In genomic region chr6:83166243-83166630, GRCm38 (mm10) we compare ENCODE assay signal across 8 mouse cellular contexts. TPM values are rescaled to one million over a fixed set of nuclear protein-coding genes. Genes with fewer than 3 reads are reported as not detected.
DNase-seq lines count a peak whose midpoint lies in the region; ATAC-seq and TF ChIP-seq lines count a peak whose summit lies in the region.

No protein-coding gene starts in this region.

- WGBS in heart, postnatal 0 days, result under 1% methylated on average over 12 of the region's 12 CpGs
- under 1% methylated on average over 12 of the region's 12 CpGs for WGBS in forebrain, embryonic 10.5 days
- under 1% methylated on average over 12 of the region's 12 CpGs for WGBS in liver, embryonic 13.5 days (ENCODE audit: insufficient replicate concordance)
- 1% methylated on average over 12 of the region's 12 CpGs for WGBS in stomach, postnatal 0 days

- peak overlapping the region; percentile 91 for H3K9ac ChIP-seq in heart, postnatal 0 days (replicated peaks; ENCODE audit: low read depth, low read length)
- H3K9ac ChIP-seq in ES-E14 (ENCODE audit: insufficient read depth, low read depth, low read length, poor library complexity, severe bottlenecking), result peak overlapping the region; percentile 88
- H3K9ac ChIP-seq in liver, embryonic 13.5 days, result peak overlapping the region; percentile 91
- peak overlapping the region; percentile 89 for H3K9ac ChIP-seq in stomach, postnatal 0 days (ENCODE audit: low read length)

- H3K4me1 ChIP-seq in heart, postnatal 0 days (ENCODE audit: control insufficient read depth, insufficient read depth), result peaks cover 21% of the 10 kb centered on the region
- H3K4me1 ChIP-seq in ES-E14 (ENCODE audit: control insufficient read depth in 2 of 2, insufficient read depth in 2 of 2, low read length in 2 of 2, poor library complexity in 1 of 2), result no peaks in the 10 kb centered on the region
- peaks cover 41% of the 10 kb centered on the region for H3K4me1 ChIP-seq in forebrain, embryonic 10.5 days
- peaks cover 48% of the 10 kb centered on the region for H3K4me1 ChIP-seq in liver, embryonic 13.5 days (replicated peaks)
- H3K4me1 ChIP-seq in stomach, postnatal 0 days (replicated peaks; ENCODE audit: control insufficient read depth, insufficient read depth), result peaks cover 5% of the 10 kb centered on the region

- TF ChIP-seq EP300 in heart, postnatal 0 days (IDR thresholded peaks at IDR 0.05; ENCODE audit: low read depth), result no peak
- TF ChIP-seq EP300 in stomach, postnatal 0 days (optimal IDR thresholded peaks at IDR 0.05), result no peak

- H3K36me3 ChIP-seq in heart, postnatal 0 days (replicated peaks; ENCODE audit: control insufficient read depth, insufficient read depth, low read length), result no peaks in the 10 kb centered on the region
- no peaks in the 10 kb centered on the region for H3K36me3 ChIP-seq in ES-E14 (ENCODE audit: control insufficient read depth, insufficient read depth, low read length, poor library complexity, severe bottlenecking)
- no peaks in the 10 kb centered on the region for H3K36me3 ChIP-seq in forebrain, embryonic 10.5 days (replicated peaks)
- no peaks in the 10 kb centered on the region for H3K36me3 ChIP-seq in liver, embryonic 13.5 days
- no peaks in the 10 kb centered on the region for H3K36me3 ChIP-seq in stomach, postnatal 0 days (ENCODE audit: control insufficient read depth, insufficient read depth, low read length)

- H3K4me3 ChIP-seq in heart, postnatal 0 days (ENCODE audit: low read depth, low read length), result peak overlapping the region; percentile 93
- H3K4me3 ChIP-seq in ES-E14 (ENCODE audit: insufficient read depth in 1 of 2, low read depth in 1 of 2, low read length in 2 of 2, poor library complexity in 1 of 2, severe bottlenecking in 1 of 2), result peak overlapping the region; percentile 58 to 90
- H3K4me3 ChIP-seq in forebrain, embryonic 10.5 days, result peak overlapping the region; percentile 94
- H3K4me3 ChIP-seq in liver, embryonic 13.5 days (replicated peaks), result peak overlapping the region; percentile 80
- H3K4me3 ChIP-seq in stomach, postnatal 0 days (ENCODE audit: low read depth, low read length), result peak overlapping the region; percentile 94

- peak; percentile 8; the same call in 1 of the 2 replicates for ATAC-seq in heart, postnatal 0 days (ENCODE audit: insufficient read depth, low read depth)
- 0 out of 2 replicates have a peak, but pooled peaks have one; percentile 1 for ATAC-seq in liver, embryonic 13.5 days (ENCODE audit: low read depth)
- ATAC-seq in stomach, postnatal 0 days (ENCODE audit: low FRiP score, low TSS enrichment), result no peak

- peak overlapping the region; percentile 73 for H3K27ac ChIP-seq in heart, postnatal 0 days (ENCODE audit: low read depth)
- no peak overlapping the region for H3K27ac ChIP-seq in ES-E14 (ENCODE audit: insufficient read depth, low read depth, low read length, poor library complexity, severe bottlenecking)
- peak overlapping the region; percentile 99 for H3K27ac ChIP-seq in forebrain, embryonic 10.5 days
- H3K27ac ChIP-seq in liver, embryonic 13.5 days, result peak overlapping the region; percentile 80
- H3K27ac ChIP-seq in stomach, postnatal 0 days (replicated peaks), result peak overlapping the region; percentile 81

- peak; percentile 55 for DNase-seq in heart, postnatal 0 days (ENCODE audit: low spot score)
- DNase-seq in heart, postnatal 25 days (ENCODE audit: low spot score), result no peak
- DNase-seq in ES-E14 (ENCODE audit: low read depth, low spot score), result no peak
- DNase-seq in forebrain, embryonic 10.5 days (ENCODE audit: extremely low spot score, low spot score), result peak; percentile 41
- no peak for DNase-seq in liver, embryonic 13.5 days
- DNase-seq in stomach, postnatal 0 days (ENCODE audit: low spot score), result peak; percentile 29
- no peak for DNase-seq in adrenal gland, adult (ENCODE audit: inconsistent age in 2 of 2, low spot score in 1 of 2)
- no peak for DNase-seq in right cerebral cortex, postnatal 14 days

- no peaks in the 10 kb centered on the region for H3K9me3 ChIP-seq in heart, postnatal 0 days (replicated peaks; ENCODE audit: control insufficient read depth, low read length)
- no peaks in the 10 kb centered on the region for H3K9me3 ChIP-seq in ES-E14 (ENCODE audit: control insufficient read depth, insufficient read depth, low read depth, low read length)
- no peaks in the 10 kb centered on the region for H3K9me3 ChIP-seq in forebrain, embryonic 10.5 days
- no peaks in the 10 kb centered on the region for H3K9me3 ChIP-seq in liver, embryonic 13.5 days (replicated peaks)
- H3K9me3 ChIP-seq in stomach, postnatal 0 days (ENCODE audit: control insufficient read depth, low read length), result no peaks in the 10 kb centered on the region

- peaks cover 15% of the 10 kb centered on the region for H3K27me3 ChIP-seq in heart, postnatal 0 days (ENCODE audit: control insufficient read depth, insufficient read depth, low read length)
- H3K27me3 ChIP-seq in forebrain, embryonic 10.5 days (ENCODE audit: poor library complexity, severe bottlenecking), result peaks cover 22% of the 10 kb centered on the region
- peaks cover 23% of the 10 kb centered on the region for H3K27me3 ChIP-seq in liver, embryonic 13.5 days
- peaks cover 11% of the 10 kb centered on the region; the same call in 1 of the 2 replicates for H3K27me3 ChIP-seq in stomach, postnatal 0 days (ENCODE audit: control insufficient read depth, insufficient read depth, low read length)

- TF ChIP-seq CTCF in heart, postnatal 0 days (IDR thresholded peaks at IDR 0.05; ENCODE audit: low read depth), result no peak
- no peak for TF ChIP-seq CTCF in stomach, postnatal 0 days (IDR thresholded peaks at IDR 0.05; ENCODE audit: low read depth)

- intact Hi-C loops in heart, postnatal 25 days (cut with DNase I), result no loop called here

- peak overlapping the region; percentile 76 for H3K4me2 ChIP-seq in heart, postnatal 0 days (ENCODE audit: low read depth, low read length)
- peak overlapping the region; percentile 84 for H3K4me2 ChIP-seq in liver, embryonic 13.5 days
- H3K4me2 ChIP-seq in stomach, postnatal 0 days (replicated peaks; ENCODE audit: low read depth), result peak overlapping the region; percentile 70

- in situ Hi-C loops in ES-E14 (cut with MboI; ENCODE audit: low sequenced_read_pairs in 2 of 2, unreplicated experiment in 2 of 2), result no loop called here

TF ChIP-seq in ES-E14, 5 proteins besides CTCF, POLR2A, EP300 and RAD21 (continues in another document):
- TF ChIP-seq CHD2 (IDR thresholded peaks at IDR 0.05; ENCODE audit: low read depth, low read length), result no peak
- no peak for TF ChIP-seq ZC3H11A (IDR thresholded peaks at IDR 0.05; ENCODE audit: borderline replicate concordance, low read depth, low read length)
- no peak for TF ChIP-seq ZNF384 (IDR thresholded peaks at IDR 0.05; ENCODE audit: low read depth, low read length)
- TF ChIP-seq MAFK (IDR thresholded peaks at IDR 0.05; ENCODE audit: insufficient read depth, low read depth, low read length), result no peak

RNA-seq across cellular contexts. Expression of gene Dctn1, which starts 0.5 kb away (rescaled TPM):
- total RNA-seq in heart, postnatal 0 days (2014; rRNA removed; ENCODE audit: low replicate concordance), result 45.9 and 47.7 TPM in 2 replicates
- 48.9 and 50.8 TPM in 2 replicates for polyA plus RNA-seq in heart, postnatal 0 days (2015; fragmentation: Nextera tagmentation; extraction: Ambion mirVana)
- 100 to 1,000 TPM; 134 to 136 TPM for total RNA-seq in heart, postnatal 25 days (2021)
- 40.6 and 41.7 TPM in 2 replicates for total RNA-seq in ES-E14 (2012; rRNA removed)
- polyA plus RNA-seq in forebrain, embryonic 10.5 days (2016; fragmentation: Nextera tagmentation; extraction: Ambion mirVana), result 88.8 and 93.8 TPM in 2 replicates
- 28.0 and 30.7 TPM in 2 replicates for polyA plus RNA-seq in liver, embryonic 13.5 days (2015; fragmentation: Nextera tagmentation; extraction: Ambion mirVana)
- 42.9 and 43.5 TPM in 2 replicates for polyA plus RNA-seq in stomach, postnatal 0 days (2015; fragmentation: Nextera tagmentation; extraction: Ambion mirVana)

RNA-seq across cellular contexts. Expression of gene 1700003E16Rik, which starts 10.0 kb away (rescaled TPM):
- total RNA-seq in heart, postnatal 0 days (2014; rRNA removed; ENCODE audit: low replicate concordance), result 2.0 TPM in 1 of 2 replicates, not detected in the other
- polyA plus RNA-seq in heart, postnatal 0 days (2015; fragmentation: Nextera tagmentation; extraction: Ambion mirVana), result 0.20 and 0.45 TPM in 2 replicates
- total RNA-seq in heart, postnatal 25 days (2021), result under 1 TPM in 1 of 2 experiments, not detected in 1; 0.17 TPM
- total RNA-seq in ES-E14 (2012; rRNA removed), result 0.31 and 0.53 TPM in 2 replicates
- 1.3 and 1.9 TPM in 2 replicates for polyA plus RNA-seq in forebrain, embryonic 10.5 days (2016; fragmentation: Nextera tagmentation; extraction: Ambion mirVana)
- 0.15 and 0.20 TPM in 2 replicates for polyA plus RNA-seq in liver, embryonic 13.5 days (2015; fragmentation: Nextera tagmentation; extraction: Ambion mirVana)
- 1.1 TPM in 2 replicates for polyA plus RNA-seq in stomach, postnatal 0 days (2015; fragmentation: Nextera tagmentation; extraction: Ambion mirVana)

RNA-seq across cellular contexts. Expression of gene Wdr54, which starts 10.0 kb away (rescaled TPM):
- 1.4 and 5.5 TPM in 2 replicates for total RNA-seq in heart, postnatal 0 days (2014; rRNA removed; ENCODE audit: low replicate concordance)
- polyA plus RNA-seq in heart, postnatal 0 days (2015; fragmentation: Nextera tagmentation; extraction: Ambion mirVana), result 0.96 and 1.1 TPM in 2 replicates
- 1 to 10 TPM; 1.0 to 2.3 TPM for total RNA-seq in heart, postnatal 25 days (2021)
- total RNA-seq in ES-E14 (2012; rRNA removed), result 3.7 and 4.3 TPM in 2 replicates
- polyA plus RNA-seq in forebrain, embryonic 10.5 days (2016; fragmentation: Nextera tagmentation; extraction: Ambion mirVana), result 13.9 and 14.7 TPM in 2 replicates
- polyA plus RNA-seq in liver, embryonic 13.5 days (2015; fragmentation: Nextera tagmentation; extraction: Ambion mirVana), result 0.60 and 0.67 TPM in 2 replicates
- polyA plus RNA-seq in stomach, postnatal 0 days (2015; fragmentation: Nextera tagmentation; extraction: Ambion mirVana), result 1.6 and 1.7 TPM in 2 replicates

RNA-seq across cellular contexts. Expression of gene Rtkn, which starts 31.0 kb away (rescaled TPM):
- 40.0 and 45.9 TPM in 2 replicates for total RNA-seq in heart, postnatal 0 days (2014; rRNA removed; ENCODE audit: low replicate concordance)
- polyA plus RNA-seq in heart, postnatal 0 days (2015; fragmentation: Nextera tagmentation; extraction: Ambion mirVana), result 12.5 and 13.0 TPM in 2 replicates
- 1 to 10 TPM; 2.8 to 5.4 TPM for total RNA-seq in heart, postnatal 25 days (2021)
- 20.0 and 32.4 TPM in 2 replicates for total RNA-seq in ES-E14 (2012; rRNA removed)
- 32.1 and 32.7 TPM in 2 replicates for polyA plus RNA-seq in forebrain, embryonic 10.5 days (2016; fragmentation: Nextera tagmentation; extraction: Ambion mirVana)
- 10.1 and 11.7 TPM in 2 replicates for polyA plus RNA-seq in liver, embryonic 13.5 days (2015; fragmentation: Nextera tagmentation; extraction: Ambion mirVana)
- 18.5 and 20.4 TPM in 2 replicates for polyA plus RNA-seq in stomach, postnatal 0 days (2015; fragmentation: Nextera tagmentation; extraction: Ambion mirVana)

RNA-seq across cellular contexts. Expression of gene Ino80b, which starts 41.0 kb away (rescaled TPM):
- total RNA-seq in heart, postnatal 0 days (2014; rRNA removed; ENCODE audit: low replicate concordance), result 8.9 and 11.6 TPM in 2 replicates
- 5.5 and 6.8 TPM in 2 replicates for polyA plus RNA-seq in heart, postnatal 0 days (2015; fragmentation: Nextera tagmentation; extraction: Ambion mirVana)
- 10 to 100 TPM in 1 of 2 experiments, 1 to 10 TPM in 1; 7.0 to 12.7 TPM for total RNA-seq in heart, postnatal 25 days (2021)
- total RNA-seq in ES-E14 (2012; rRNA removed), result 19.2 and 21.2 TPM in 2 replicates
- 17.5 and 19.2 TPM in 2 replicates for polyA plus RNA-seq in forebrain, embryonic 10.5 days (2016; fragmentation: Nextera tagmentation; extraction: Ambion mirVana)
- polyA plus RNA-seq in liver, embryonic 13.5 days (2015; fragmentation: Nextera tagmentation; extraction: Ambion mirVana), result 6.3 and 7.2 TPM in 2 replicates
- polyA plus RNA-seq in stomach, postnatal 0 days (2015; fragmentation: Nextera tagmentation; extraction: Ambion mirVana), result 7.7 and 9.4 TPM in 2 replicates

Comparison
In these comparisons a context has a peak if more than half of its experiments do, and no peak if none do; other contexts are left out.
1. DNase-seq: peak in heart, postnatal 0 days (single experiment), forebrain, embryonic 10.5 days (single experiment) and stomach, postnatal 0 days (single experiment); none in heart, postnatal 25 days (single experiment), ES-E14 (single experiment), liver, embryonic 13.5 days (single experiment), adrenal gland, adult (0 of 2) and right cerebral cortex, postnatal 14 days (single experiment).
2. Peak in every context shown above with its lines, with median percentiles within 50 percentile points of each other: H3K4me2 ChIP-seq, H3K4me3 ChIP-seq and H3K9ac ChIP-seq.